Mouse (Mus musculus) thymus, adult 2 months (tissue): ENCODE results near the gene Pfn4. TPM values are rescaled to one million over a fixed set of nuclear protein-coding genes. Genes with fewer than 3 reads are reported as not detected.
A peak's percentile ranks its signal among the peaks of the same experiment; 100 is the strongest.

Experiments used
- DNase-seq: peaks from one replicate; pipeline ENCODE4 v3.0.0; 2021
- H3K27ac ChIP-seq: fragments of 200-500 bp; 2 replicates; pipeline ENCODE4 v1.5.1; 2012; ENCODE audit warnings: low read length, control low read depth; ENCODE audit not compliant: control insufficient read depth, insufficient read depth
- H3K27me3 ChIP-seq: fragments of 200-500 bp; 2 replicates; pipeline ENCODE4 v1.6.1; 2012; ENCODE audit warnings: mild to moderate bottlenecking, low read length, moderate library complexity, mixed read lengths; ENCODE audit not compliant: control insufficient read depth, insufficient read depth
- H3K36me3 ChIP-seq: fragments of 200-500 bp; 2 replicates; pipeline ENCODE4 v1.6.1; 2012; ENCODE audit warnings: mild to moderate bottlenecking, low read length, moderate library complexity; ENCODE audit not compliant: control insufficient read depth, insufficient read depth
- H3K4me1 ChIP-seq: fragments of 200-500 bp; replicated peaks from 2 replicates; pipeline ENCODE4 v1.6.1; 2012; ENCODE audit warnings: low read length; ENCODE audit not compliant: control insufficient read depth, insufficient read depth
- H3K4me3 ChIP-seq: fragments of 200-500 bp; 2 replicates; pipeline ENCODE4 v1.5.1; 2012; ENCODE audit warnings: mild to moderate bottlenecking, low read length, control low read depth, moderate library complexity; ENCODE audit not compliant: control insufficient read depth, insufficient read depth
- CTCF ChIP-seq: fragments of 200-500 bp; IDR thresholded peaks from 2 replicates; pipeline ENCODE4 v1.5.1; 2012; ENCODE audit warnings: mild to moderate bottlenecking, control low read depth, low read length, moderate library complexity, borderline replicate concordance; ENCODE audit not compliant: control insufficient read depth, poor library complexity, insufficient read depth; ENCODE audit errors: extremely low read depth
- POLR2A ChIP-seq: fragments of 200-500 bp; IDR thresholded peaks from 2 replicates; pipeline ENCODE4 v1.6.1; 2012; ENCODE audit warnings: mild to moderate bottlenecking, low read length, control low read depth, moderate library complexity; ENCODE audit not compliant: control insufficient read depth, poor library complexity, insufficient read depth; ENCODE audit errors: extremely low read depth
- WGBS: fragments of 180-500 bp; shearing (Covaris S2); methylation state at CpG from one replicate; pipeline ENCODE4 v1.1.7; 2018; 5-methylcytosine and 5-hydroxymethylcytosine counted together
- polyA plus RNA-seq: library from polyadenylated mRNA; depleted of rRNA; stranded (reverse); fragments of >200 nt; gene quantifications from 2 replicates; pipeline ENCODE4 v1.2.3, GENCODE M21; 2012; rRNA removed

Gene Pfn4
- polyA plus RNA-seq: 0.32 and 0.80 TPM in 2 replicates

- Histone ChIP-seq H3K4me1 (peaks cover 4% of the 10 kb centered on the region), H3K27me3 (no peaks in the 10 kb centered on the region), H3K36me3 (no peaks in the 10 kb centered on the region), H3K4me3 (peak within 1 kb of the TSS; percentile 91), H3K27ac (no peak within 1 kb of the TSS)
- peak; percentile 98 for TF ChIP-seq CTCF
- TF ChIP-seq POLR2A: peak; percentile 55
- WGBS: 6% methylated on average over 61 of the region's 61 CpGs
- DNase-seq: peak; percentile 98
Measured at GRCm38 (mm10) chr12:4768492-4769332, at the start of gene Pfn4, which contains the start of gene Fam228b. TSS of gene Pfn4 (plus strand) at chr12:4769022. TSS of gene Fam228b (minus strand) at chr12:4769267.

GRCm38 (mm10) chr12:4719066-4719761 is 49.6 kb upstream of the Pfn4 start:
- H3K4me3 ChIP-seq: no peak overlapping the region
- no peaks in the 10 kb centered on the region for H3K27me3 ChIP-seq
- no peak for DNase-seq
- H3K27ac ChIP-seq: no peak overlapping the region
- H3K4me1 ChIP-seq: no peaks in the 10 kb centered on the region
- H3K36me3 ChIP-seq: no peaks in the 10 kb centered on the region
- no peak for TF ChIP-seq POLR2A
- no peak for TF ChIP-seq CTCF
- 79% methylated on average over 13 of the region's 13 CpGs for WGBS

- no peak for DNase-seq
Measured at GRCm38 (mm10) chr12:4719762-4720754, 48.8 kb upstream of the Pfn4 start.

DNA sequence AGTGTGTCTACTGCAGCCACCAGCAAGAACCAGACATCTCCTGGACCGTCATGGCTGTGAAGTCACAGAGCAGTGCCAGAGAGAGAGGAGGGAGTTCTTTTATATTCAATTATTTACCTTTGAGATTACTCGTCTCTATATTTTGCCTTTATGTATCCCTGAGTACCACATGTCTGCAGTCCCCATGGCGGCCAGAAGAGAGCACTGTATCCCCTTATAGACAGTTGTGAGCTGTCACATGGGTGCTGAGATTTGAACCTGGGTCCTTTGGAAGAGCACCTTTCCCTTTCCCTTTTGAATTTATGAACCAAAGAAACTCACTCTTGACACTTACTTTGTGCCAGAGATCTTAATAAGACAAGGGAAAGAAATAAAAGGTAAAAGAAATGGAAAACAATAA is 39.7 kb upstream of the Pfn4 start:
- no peak for DNase-seq
- no peaks in the 10 kb centered on the region for H3K27me3 ChIP-seq
- no peak overlapping the region for H3K4me3 ChIP-seq
- no peak for TF ChIP-seq POLR2A
- TF ChIP-seq CTCF: no peak
- no peak overlapping the region for H3K27ac ChIP-seq
- no peaks in the 10 kb centered on the region for H3K36me3 ChIP-seq
- no peaks in the 10 kb centered on the region for H3K4me1 ChIP-seq
- 94% methylated on average over 3 of the region's 3 CpGs for WGBS

More at GRCm38 (mm10) chr12:4719762-4720754, 48.8 kb upstream of the Pfn4 start:
- Histone ChIP-seq H3K4me1 (no peaks in the 10 kb centered on the region), H3K36me3 (no peaks in the 10 kb centered on the region), H3K27ac (no peak overlapping the region), H3K27me3 (no peaks in the 10 kb centered on the region), H3K4me3 (no peak overlapping the region)
- 88% methylated on average over 17 of the region's 17 CpGs for WGBS
- TF ChIP-seq POLR2A (no peak), CTCF (no peak)

- Histone ChIP-seq H3K4me3 (no peak overlapping the region), H3K27ac (no peak overlapping the region), H3K36me3 (no peaks in the 10 kb centered on the region), H3K4me1 (no peaks in the 10 kb centered on the region), H3K27me3 (no peaks in the 10 kb centered on the region)
- no peak for DNase-seq
- WGBS: 90% methylated on average over 4 of the region's 4 CpGs
- no peak for TF ChIP-seq CTCF
Measured at GRCm38 (mm10) chr12:4731629-4732028, 37.2 kb upstream of the Pfn4 start.

- Histone ChIP-seq H3K36me3 (no peaks in the 10 kb centered on the region), H3K4me3 (no peak overlapping the region), H3K27ac (no peak overlapping the region), H3K27me3 (no peaks in the 10 kb centered on the region), H3K4me1 (no peaks in the 10 kb centered on the region)
- no peak for TF ChIP-seq POLR2A
- TF ChIP-seq CTCF: no peak
- WGBS: 32% methylated on average over 4 of the region's 4 CpGs
- no peak for DNase-seq
Measured at GRCm38 (mm10) chr12:4732332-4732731, 36.5 kb upstream of the Pfn4 start.
